Mouse (Mus musculus) embryonic facial prominence, embryonic 11.5 days (tissue): Measurements from ENCODE around the gene Atp2b4. TPM values are rescaled to one million over a fixed set of nuclear protein-coding genes. Genes with fewer than 3 reads are reported as not detected.
"Not testable (repeated sequence)": the region's sequence is repeated elsewhere in the genome, so short reads cannot be mapped to it uniquely, and the experiment has no call there.

Source experiments
- ATAC-seq: fragments of 200-750 bp; cut with Nextera tagmentation; replicated peaks from 2 replicates; pipeline ENCODE4 v1.8.0; 2017; ENCODE audit warnings: low read depth; ENCODE audit not compliant: insufficient number of reproducible peaks, low FRiP score, low TSS enrichment
- DNase-seq: peaks from one replicate; pipeline ENCODE4 v3.0.0-alpha.2; 2015; ENCODE audit warnings: low spot score
- H3K27ac ChIP-seq: fragments of 300-500 bp; sonication (generic); replicated peaks from 2 replicates; pipeline ENCODE4 v1.5.1; 2014; ENCODE audit warnings: mild to moderate bottlenecking, low read depth, low read length, control low read depth
- H3K27me3 ChIP-seq: fragments of 300-500 bp; sonication (generic); 2 replicates; pipeline ENCODE4 v1.6.1; 2014; ENCODE audit warnings: mild to moderate bottlenecking, low read length, moderate library complexity, mixed read lengths; ENCODE audit not compliant: control insufficient read depth, insufficient read depth
- H3K36me3 ChIP-seq: fragments of 300-500 bp; sonication (generic); replicated peaks from 2 replicates; pipeline ENCODE4 v1.6.1; 2014; ENCODE audit warnings: low read depth, mild to moderate bottlenecking, low read length, moderate library complexity, mixed read lengths; ENCODE audit not compliant: control insufficient read depth, insufficient read depth
- H3K4me1 ChIP-seq: fragments of 300-500 bp; sonication (generic); 2 replicates; pipeline ENCODE4 v1.6.1; 2014; ENCODE audit warnings: low read length, mixed read lengths; ENCODE audit not compliant: control insufficient read depth, insufficient read depth
- H3K4me2 ChIP-seq: fragments of 300-500 bp; sonication (generic); 2 replicates; pipeline ENCODE4 v1.6.1; 2014; ENCODE audit warnings: low read depth, mild to moderate bottlenecking, control low read depth, low read length, moderate library complexity
- H3K4me3 ChIP-seq: fragments of 300-500 bp; sonication (generic); 2 replicates; pipeline ENCODE4 v1.5.1; 2014; ENCODE audit warnings: low read depth, low read length, control low read depth
- H3K9ac ChIP-seq: fragments of 300-500 bp; sonication (generic); replicated peaks from 2 replicates; pipeline ENCODE4 v1.6.1; 2014; ENCODE audit warnings: mild to moderate bottlenecking, control low read depth, low read length
- H3K9me3 ChIP-seq: fragments of 300-500 bp; sonication (generic); replicated peaks from 2 replicates; pipeline ENCODE4 v1.6.1; 2016; ENCODE audit warnings: mild to moderate bottlenecking, low read length, inconsistent platforms, mixed read lengths; ENCODE audit not compliant: control insufficient read depth
- WGBS: fragments of 180-500 bp; shearing (Covaris S2); extraction: QIAGEN DNeasy Blood & Tissue Kit; methylation state at CpG from one replicate; pipeline ENCODE4 v1.1.7; 2014; 5-methylcytosine and 5-hydroxymethylcytosine counted together
- polyA plus RNA-seq: library from polyadenylated mRNA; unstranded; fragments of >200 nt; fragmentation: Nextera tagmentation; extraction: Ambion mirVana; gene quantifications from 2 replicates; pipeline ENCODE4 v1.2.1, GENCODE M21; 2014

Gene Atp2b4
- polyA plus RNA-seq, 1 experiment from 2014 or later: 9.9 TPM

DNA sequence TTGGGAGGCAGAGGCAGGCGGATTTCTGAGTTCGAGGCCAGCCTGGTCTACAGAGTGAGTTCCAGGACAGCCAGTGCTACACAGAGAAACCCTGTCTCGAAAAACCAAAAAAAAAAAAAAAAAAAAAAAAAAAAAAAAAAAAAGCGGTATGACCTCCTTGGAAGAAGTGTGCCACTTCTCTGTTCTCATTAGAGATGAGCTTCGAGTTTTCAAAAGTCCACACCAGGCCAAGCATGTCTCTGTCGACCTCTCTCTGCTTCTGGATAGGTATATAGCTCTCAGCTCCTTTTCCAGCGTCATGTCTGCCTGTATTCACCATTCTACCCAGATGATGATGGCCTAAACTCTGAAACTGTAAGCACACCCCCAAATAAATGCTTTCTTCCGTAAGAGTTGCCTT, 135.1 kb downstream of the Atp2b4 start:
- H3K9ac ChIP-seq, H3K4me3 ChIP-seq, H3K4me2 ChIP-seq, H3K27me3 ChIP-seq, H3K9me3 ChIP-seq, DNase-seq, H3K4me1 ChIP-seq, H3K36me3 ChIP-seq, ATAC-seq, H3K27ac ChIP-seq: not testable (repeated sequence)
- 82% methylated on average over 7 of the region's 8 CpGs for WGBS

DNA sequence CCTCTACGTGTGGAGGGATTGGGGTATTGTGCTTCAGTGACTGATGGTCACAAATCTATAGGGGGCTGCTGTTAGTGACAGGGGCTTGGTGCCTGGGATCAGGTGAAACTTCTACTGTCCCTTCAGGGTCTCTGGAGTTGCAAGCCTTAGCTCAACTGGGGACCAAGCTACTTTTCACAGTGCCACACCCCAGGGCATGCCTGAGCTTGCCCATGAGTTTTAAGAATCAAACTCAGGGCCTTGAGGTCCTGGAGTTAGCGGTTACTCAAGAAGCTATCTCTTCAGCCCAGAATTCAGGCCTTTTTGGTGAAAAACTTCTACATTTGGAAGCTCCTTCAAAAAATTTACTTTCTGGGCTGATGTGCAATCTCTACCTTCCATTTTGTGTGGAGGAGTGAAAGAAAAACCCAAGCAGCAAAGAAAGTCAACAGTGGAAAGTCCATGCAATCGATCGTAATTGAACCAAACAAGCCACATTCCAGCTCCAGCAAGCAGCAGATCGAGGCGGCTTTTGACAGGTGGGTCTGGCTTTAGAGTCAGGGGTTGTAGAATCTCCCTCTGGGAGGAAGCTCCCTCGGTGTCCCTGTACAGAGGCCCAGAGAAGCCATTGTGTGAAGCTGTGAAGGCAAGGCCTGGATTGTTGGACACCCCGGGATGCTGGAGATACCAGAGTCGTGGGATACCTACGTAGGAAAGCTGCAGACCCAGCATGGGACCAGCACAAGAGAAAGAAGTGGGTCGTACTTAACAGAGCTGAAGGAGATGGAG, 136.5 kb downstream of the Atp2b4 start:
- H3K27ac ChIP-seq: no peak overlapping the region
- H3K4me3 ChIP-seq: no peak overlapping the region
- no peak overlapping the region for H3K9ac ChIP-seq
- DNase-seq: no peak
- WGBS: 57% methylated on average over 11 of the region's 11 CpGs
- no peaks in the 10 kb centered on the region for H3K27me3 ChIP-seq
- no peaks in the 10 kb centered on the region for H3K9me3 ChIP-seq
- no peak for ATAC-seq
- no peaks in the 10 kb centered on the region for H3K4me1 ChIP-seq
- no peak overlapping the region for H3K4me2 ChIP-seq
- no peaks in the 10 kb centered on the region for H3K36me3 ChIP-seq

DNA sequence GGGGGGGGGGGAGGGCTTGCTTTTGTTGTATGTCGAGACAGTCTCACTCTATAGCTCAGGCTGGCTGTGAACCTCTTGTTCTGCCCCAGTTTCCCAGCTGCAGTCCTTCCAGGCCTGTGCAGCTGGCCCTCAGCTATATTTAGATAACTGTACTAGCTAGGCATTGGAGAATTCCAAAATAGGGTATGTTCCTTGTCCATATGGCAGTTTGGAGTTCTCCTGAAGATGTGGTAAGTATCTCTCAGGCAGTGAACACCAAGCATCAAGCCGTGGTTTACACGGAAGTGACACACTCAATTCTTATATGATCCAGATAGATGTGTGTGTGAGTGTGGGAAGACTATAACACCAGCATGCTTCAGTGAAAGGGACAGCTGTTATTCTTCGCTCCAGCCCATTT, 137.4 kb downstream of the Atp2b4 start:
- ATAC-seq: no peak
- Histone ChIP-seq H3K27me3 (no peaks in the 10 kb centered on the region), H3K4me2 (no peak overlapping the region), H3K4me1 (no peaks in the 10 kb centered on the region), H3K36me3 (no peaks in the 10 kb centered on the region), H3K9me3 (no peaks in the 10 kb centered on the region), H3K27ac (no peak overlapping the region), H3K9ac (no peak overlapping the region), H3K4me3 (no peak overlapping the region)
- WGBS: 84% methylated on average over 4 of the region's 4 CpGs
- DNase-seq: no peak

DNA sequence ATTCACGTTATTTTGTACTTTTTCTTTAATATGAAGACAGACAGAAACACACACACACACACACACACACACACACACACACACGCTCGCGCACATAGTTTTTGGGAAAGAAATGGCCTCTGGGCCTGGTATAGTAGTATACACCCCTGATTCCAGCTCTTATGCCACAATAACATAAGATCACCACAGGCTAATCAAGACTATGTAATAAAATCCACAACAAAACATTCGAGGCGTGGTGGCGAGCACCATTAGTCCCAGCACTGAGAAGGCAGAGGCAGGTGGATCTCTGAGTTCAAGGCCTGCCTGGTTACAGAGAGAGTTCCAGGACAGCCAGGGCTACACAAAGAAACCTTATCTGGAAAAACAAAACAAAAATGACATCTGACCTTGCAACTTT, 137.9 kb downstream of the Atp2b4 start:
- 94% methylated on average over 7 of the region's 7 CpGs for WGBS
- Histone ChIP-seq H3K4me1 (no peaks in the 10 kb centered on the region), H3K36me3 (no peaks in the 10 kb centered on the region), H3K27ac (no peak overlapping the region), H3K9me3 (no peaks in the 10 kb centered on the region), H3K9ac (no peak overlapping the region), H3K4me3 (no peak overlapping the region), H3K4me2 (no peak overlapping the region), H3K27me3 (no peaks in the 10 kb centered on the region)
- no peak for ATAC-seq
- DNase-seq: no peak

- Histone ChIP-seq H3K27ac (peak within 1 kb of the TSS; percentile 87), H3K4me1 (peaks cover 4% of the 10 kb centered on the region; the same call in 1 of the 2 replicates), H3K9ac (peak within 1 kb of the TSS; percentile 92), H3K9me3 (no peaks in the 10 kb centered on the region), H3K36me3 (no peaks in the 10 kb centered on the region), H3K4me2 (peak within 1 kb of the TSS; percentile 71), H3K27me3 (no peaks in the 10 kb centered on the region), H3K4me3 (peak within 1 kb of the TSS; percentile 89)
- peak; percentile 99 for DNase-seq
- WGBS: 3% methylated on average over 26 of the region's 26 CpGs
- peak; percentile 98 for ATAC-seq
These were observed 139.5 kb downstream of the Atp2b4 start, which contains the start of gene Gm38394 for GRCm38 (mm10) chr1:133661203-133661933. Gm38394 (minus strand) TSS chr1:133661318.

GRCm38 (mm10) chr1:133660466-133661202, 140.2 kb downstream of the Atp2b4 start, which contains the start of gene Zbed6:
Zbed6 (minus strand) TSS chr1:133660885.
- 2% methylated on average over 40 of the region's 41 CpGs for WGBS
- Histone ChIP-seq H3K4me2 (peak within 1 kb of the TSS; percentile 71), H3K9ac (peak within 1 kb of the TSS; percentile 92), H3K27ac (peak within 1 kb of the TSS; percentile 87), H3K9me3 (no peaks in the 10 kb centered on the region), H3K4me1 (peaks cover 4% of the 10 kb centered on the region; the same call in 1 of the 2 replicates), H3K36me3 (no peaks in the 10 kb centered on the region), H3K4me3 (peak within 1 kb of the TSS; percentile 89), H3K27me3 (no peaks in the 10 kb centered on the region)
- DNase-seq (peak; percentile 81), ATAC-seq (peak; percentile 80)

DNA sequence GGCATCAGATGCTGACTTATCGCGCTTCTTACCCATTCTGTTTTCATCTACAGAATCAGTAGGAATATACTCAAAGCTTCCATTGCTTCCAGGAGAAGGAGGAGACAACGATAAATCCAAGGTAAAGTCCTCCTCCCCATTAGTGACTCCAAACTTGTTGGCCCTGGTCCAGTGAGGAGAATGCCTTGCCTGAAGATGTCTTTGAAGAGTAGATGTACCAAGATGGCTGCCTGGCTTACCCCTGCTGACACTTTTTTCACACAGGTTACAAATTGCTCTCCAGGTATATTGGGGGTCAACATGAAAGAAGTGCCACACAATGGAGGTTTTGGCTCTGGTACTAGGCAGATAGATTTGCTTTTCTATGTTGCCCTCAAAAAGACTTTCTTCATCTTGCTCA, 142.0 kb downstream of the Atp2b4 start:
- WGBS: 73% methylated on average over 3 of the region's 3 CpGs
- H3K36me3 ChIP-seq: no peaks in the 10 kb centered on the region
- ATAC-seq: no peak
- peaks cover 4% of the 10 kb centered on the region; the same call in 1 of the 2 replicates for H3K4me1 ChIP-seq
- H3K4me2 ChIP-seq: no peak overlapping the region
- H3K4me3 ChIP-seq: no peak overlapping the region
- H3K9ac ChIP-seq: no peak overlapping the region
- H3K9me3 ChIP-seq: no peaks in the 10 kb centered on the region
- H3K27ac ChIP-seq: no peak overlapping the region
- no peaks in the 10 kb centered on the region for H3K27me3 ChIP-seq
- no peak for DNase-seq
